Mouse (Mus musculus) B cell, adult 2 months (primary cell): Measurements from ENCODE around the gene Rab34.
A peak's percentile ranks its signal among the peaks of the same experiment; 100 is the strongest.
"Not testable (repeated sequence)": the region's sequence is repeated elsewhere in the genome, so short reads cannot be mapped to it uniquely, and the experiment has no call there.

Experiments
- DNase-seq, 2 experiments: peaks; one replicate each; pipeline ENCODE4 v3.0.0; 2022

Gene Rab34

GRCm38 (mm10) chr11:78180081-78180761 is 8.0 kb upstream of the Rab34 start:
- no peak for DNase-seq

- DNase-seq: no peak
These were observed 6.3 kb upstream of the Rab34 start for GRCm38 (mm10) chr11:78181830-78182357.

DNA sequence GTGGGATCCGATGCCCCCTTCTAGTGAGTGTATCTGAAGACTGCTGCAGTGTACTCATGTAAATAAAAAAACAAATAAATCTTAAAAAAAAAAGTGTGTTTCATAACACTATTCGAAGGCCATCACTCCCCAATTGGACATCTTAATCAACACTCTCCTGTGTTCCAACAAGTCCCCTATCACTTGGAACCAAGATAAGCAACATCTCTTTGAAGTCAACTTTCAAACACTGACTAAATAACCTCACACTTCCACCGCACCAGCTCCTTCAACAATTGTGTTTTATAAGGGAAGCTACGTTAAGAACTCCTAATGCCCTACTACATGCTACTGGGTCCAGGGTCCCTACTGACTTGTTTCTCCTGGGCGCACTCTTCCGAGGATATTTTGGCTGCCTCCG is 5.8 kb upstream of the Rab34 start:
- no peak for DNase-seq

DNA sequence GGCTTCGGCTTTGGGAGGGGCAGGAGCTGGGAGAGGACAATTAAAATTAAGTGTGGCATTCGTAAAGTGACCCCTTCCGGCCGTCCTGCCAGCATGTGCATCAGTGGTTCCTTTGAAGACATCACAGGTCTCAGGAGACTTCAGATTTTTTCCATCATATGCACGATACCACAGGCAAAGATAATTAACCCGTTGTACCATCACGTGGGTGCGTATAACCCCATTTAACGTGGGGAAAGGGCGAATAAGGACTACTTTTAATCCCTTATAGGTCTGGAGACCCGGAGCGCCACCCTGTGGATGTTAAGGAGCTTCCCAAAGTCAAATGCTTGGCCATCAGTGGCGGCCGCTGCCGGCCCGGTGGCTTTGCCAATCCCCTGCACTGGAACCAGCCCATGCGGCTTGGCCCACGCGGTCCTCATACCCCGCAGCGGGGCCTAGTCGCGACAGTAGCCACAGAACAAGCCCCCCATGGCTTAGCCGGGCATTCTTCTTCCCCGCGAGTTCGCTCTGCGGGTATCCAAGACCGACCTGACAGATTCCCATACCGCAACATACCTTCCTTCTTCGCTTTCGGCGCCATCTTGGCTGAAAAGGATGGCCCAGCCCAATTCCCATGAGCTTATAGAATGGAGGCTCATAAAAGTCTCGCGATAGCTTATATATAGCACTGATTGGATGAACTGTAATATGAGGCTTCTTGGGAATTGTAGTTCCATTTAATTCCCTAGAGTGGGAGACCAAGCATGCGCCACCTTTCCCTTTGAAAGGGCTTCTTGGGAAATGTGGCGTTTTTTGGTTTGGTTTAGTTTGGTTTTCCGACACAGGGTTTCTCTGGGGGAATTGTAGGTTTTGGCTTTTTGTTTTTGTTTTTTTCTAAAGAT is 5.0 kb upstream of the Rab34 start, which contains the start of gene Rpl23a:
Rpl23a (minus strand) TSS at position 624 of the 884 bp plus-strand sequence.
- DNase-seq: peak; percentile 75 to 76

DNA sequence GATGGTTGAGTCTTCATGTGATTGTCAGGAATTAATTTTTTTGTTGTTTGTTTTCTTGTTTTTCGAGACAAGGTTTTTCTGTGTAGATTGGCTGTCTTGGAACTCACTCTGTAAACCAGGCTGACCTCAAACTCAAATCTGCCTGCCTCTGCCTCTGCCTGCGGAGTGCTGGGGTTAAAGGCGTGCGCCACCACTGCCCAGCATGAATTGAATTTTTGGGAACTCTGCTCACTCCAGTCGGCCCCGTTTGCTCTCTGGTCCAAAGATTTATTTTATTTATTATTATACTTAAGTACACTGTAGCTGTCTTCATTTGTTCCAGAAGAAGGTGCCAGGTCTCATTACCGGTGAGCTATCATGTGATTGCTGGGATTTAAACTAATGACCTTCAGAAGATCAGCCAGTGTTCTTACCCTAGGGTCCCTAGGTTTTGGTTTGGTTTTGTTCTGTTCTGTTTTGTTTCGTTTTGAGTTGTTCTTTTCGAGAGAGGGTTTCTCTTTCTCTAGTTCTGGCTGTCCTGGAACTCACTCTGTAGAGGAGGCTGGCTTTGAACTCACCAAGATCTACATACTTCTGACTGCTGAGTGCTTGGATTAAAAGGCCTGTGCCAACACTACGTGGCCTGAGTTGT is 4.2 kb upstream of the Rab34 start:
- no peak for DNase-seq

DNA sequence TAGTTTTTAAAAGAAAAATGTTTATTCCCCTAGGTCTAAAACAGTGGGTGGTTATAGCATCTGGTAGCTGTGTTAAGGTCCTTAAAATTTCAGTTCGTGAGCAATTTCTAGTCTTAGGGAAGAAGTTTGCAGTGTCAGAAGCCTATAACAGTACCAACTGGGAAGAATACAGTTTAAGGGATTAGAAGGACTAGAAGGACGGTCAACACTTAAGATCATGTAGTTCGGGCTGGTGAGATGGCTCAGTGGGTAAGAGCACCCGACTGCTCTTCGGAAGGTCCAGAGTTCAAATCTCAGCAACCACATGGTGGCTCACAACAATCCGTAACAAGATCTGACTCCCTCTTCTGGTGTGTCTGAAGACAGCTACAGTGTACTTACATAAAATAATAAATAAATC is 3.5 kb upstream of the Rab34 start:
- DNase-seq: not testable (repeated sequence)

DNA sequence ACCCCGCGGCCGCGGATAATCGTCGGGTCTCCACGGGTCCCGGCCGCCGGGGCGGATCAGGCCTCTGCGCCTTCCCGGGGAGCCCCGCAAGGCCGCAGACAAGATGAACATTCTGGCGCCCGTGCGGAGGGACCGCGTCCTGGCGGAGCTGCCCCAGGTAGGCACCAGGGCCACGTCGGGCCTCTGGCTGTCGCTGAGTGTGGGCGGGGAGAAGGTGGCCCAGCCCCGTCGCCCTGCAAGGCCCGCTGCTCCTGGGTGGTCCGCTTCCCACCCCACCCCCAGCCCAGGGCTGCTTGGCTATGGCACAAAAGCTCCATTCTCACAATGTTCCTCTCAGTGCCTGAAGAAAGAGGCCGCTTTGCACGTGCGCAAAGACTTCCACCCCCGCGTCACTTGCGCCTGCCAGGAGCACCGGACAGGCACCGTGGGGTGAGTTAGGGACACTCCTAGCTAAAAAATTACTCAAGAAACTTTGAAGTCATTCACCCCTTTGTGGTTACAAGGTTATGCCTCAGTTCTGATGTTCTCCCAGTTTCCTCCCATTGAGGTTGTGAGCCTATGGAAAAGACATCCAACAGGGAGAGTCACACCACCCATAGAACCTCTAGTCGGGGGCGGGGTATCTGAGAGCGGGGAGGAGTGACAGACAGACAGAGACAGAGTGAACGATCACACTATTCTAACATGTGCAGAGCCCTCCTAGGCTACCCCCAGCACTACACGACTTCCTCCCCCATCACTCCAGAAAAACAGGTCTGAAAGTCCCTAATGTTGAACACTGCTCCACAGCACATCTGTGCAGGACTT is 1.2 kb downstream of the Rab34 start:
- DNase-seq: peak; percentile 34 to 53

DNA sequence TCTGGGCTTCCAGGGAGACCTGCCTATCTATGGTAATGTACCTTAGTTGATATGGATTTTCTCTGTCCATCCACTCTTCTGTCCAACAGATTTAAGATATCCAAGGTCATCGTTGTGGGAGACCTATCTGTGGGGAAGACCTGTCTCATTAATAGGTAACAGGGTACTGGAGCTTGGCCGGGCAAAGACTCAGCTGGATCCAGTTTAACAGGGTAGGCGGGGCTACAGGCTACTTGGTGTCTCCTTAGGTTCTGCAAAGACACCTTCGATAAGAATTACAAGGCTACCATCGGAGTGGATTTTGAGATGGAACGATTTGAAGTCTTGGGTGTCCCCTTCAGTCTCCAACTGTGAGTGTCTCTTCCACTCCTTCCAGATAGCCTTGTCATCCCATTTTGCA is 1.8 kb downstream of the Rab34 start:
- no peak for DNase-seq

DNA sequence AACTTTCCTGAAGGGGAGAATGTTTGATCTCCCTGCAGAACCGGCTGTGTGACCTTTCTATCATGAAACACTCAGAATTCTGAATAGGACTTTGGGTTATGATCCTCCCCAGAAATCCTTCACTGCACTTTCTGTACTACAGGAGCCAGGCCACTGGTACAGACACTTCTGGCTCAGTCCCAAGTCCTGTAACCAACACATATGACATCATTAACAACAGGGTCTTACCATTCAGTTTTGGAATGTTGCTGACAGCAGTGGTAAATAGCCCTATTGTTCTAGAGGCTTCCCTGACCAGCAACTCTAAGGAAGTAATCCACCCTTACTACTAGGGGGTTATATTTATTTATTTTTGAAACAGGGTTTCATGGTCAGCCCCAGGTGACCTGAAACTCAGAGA is 4.9 kb downstream of the Rab34 start, which contains the start of gene Proca1:
Proca1 (plus strand) TSS at position 280 of the 400 bp plus-strand sequence.
- no peak for DNase-seq

GRCm38 (mm10) chr11:78194411-78195100 is 6.3 kb downstream of the Rab34 start:
- peak; percentile 86 to 87 for DNase-seq

- no peak for DNase-seq
These were observed 7.1 kb downstream of the Rab34 start for GRCm38 (mm10) chr11:78195101-78195863.

DNA sequence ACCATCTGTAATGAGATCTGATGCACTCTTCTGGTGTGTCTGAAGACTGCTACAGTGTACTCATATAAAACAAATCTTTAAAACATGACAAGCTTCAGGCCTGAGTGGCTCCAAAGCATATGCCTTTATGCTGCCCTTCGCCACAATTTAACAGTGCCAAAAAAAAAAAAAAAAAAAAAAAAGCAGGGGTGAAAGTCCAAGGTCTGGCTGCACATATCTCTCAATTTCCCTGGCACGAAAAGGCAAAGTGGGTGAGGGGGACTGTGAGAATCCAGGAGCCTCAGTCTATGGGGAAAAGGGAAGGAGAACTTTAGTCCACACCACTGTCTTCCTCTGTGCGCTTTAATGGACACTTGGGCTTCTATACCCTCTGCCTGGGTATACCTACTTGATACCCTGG is 14.1 kb downstream of the Rab34 start:
- no peak for DNase-seq

DNA sequence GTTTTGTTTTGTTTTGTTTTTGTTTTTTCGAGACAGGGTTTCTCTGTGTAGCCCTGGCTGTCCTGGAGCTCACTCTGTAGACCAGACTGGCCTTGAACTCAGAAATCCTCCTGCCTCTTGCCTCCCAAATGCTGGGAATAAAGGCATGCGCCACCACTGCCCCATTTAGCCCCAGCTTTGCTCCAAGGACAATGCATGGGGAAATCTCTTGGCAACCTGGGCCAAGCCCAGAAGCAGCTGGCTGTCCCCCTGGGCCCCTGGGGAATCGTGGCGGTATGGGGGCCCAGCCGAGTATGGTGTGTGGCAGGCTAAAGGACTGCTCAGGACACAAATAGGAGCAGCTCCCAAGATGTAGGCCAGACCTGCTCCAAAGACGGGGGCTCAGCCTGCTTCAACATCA is 16.1 kb downstream of the Rab34 start:
- no peak for DNase-seq

GRCm38 (mm10) chr11:78205361-78206206 is 17.4 kb downstream of the Rab34 start:
- DNase-seq: no peak

- no peak for DNase-seq
These were observed 19.0 kb downstream of the Rab34 start for GRCm38 (mm10) chr11:78207190-78207589.

DNA sequence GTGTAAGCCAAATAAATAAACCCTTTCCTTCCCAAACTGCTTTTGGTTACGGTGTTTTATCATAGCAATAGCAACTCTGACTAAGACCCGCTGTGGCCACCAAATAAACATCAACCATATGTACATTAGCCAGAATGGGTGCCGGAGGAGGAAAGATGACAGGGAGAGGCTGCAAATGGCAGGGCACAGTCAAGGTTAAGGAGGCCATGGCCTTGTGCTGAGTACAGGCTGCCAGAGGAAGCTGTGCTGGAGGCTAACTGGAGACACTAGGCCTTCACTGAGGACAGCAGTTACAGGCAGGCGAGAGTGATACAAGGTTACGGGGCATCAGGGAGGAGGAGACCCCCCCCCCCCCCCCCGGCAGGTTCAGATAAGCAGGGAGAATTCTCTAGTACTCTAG is 21.7 kb downstream of the Rab34 start:
- DNase-seq: no peak

GRCm38 (mm10) chr11:78210615-78211014 is 22.4 kb downstream of the Rab34 start:
- no peak for DNase-seq

- DNase-seq: no peak
These were observed 23.3 kb downstream of the Rab34 start for GRCm38 (mm10) chr11:78211513-78211912.

- DNase-seq: peak; percentile 51 to 58
These were observed 25.0 kb downstream of the Rab34 start for GRCm38 (mm10) chr11:78213086-78213817.
